Mouse (Mus musculus) CD4-positive helper T cell, adult 2 months (primary cell): ENCODE results near the gene Gm21477.
"Not testable (repeated sequence)": the region's sequence is repeated elsewhere in the genome, so short reads cannot be mapped to it uniquely, and the experiment has no call there.

Experiments used
- DNase-seq: peaks from one replicate; pipeline ENCODE4 v3.0.0-alpha.2; 2012; ENCODE audit warnings: low read depth, missing footprints, low spot score

Gm21477 gene

DNA sequence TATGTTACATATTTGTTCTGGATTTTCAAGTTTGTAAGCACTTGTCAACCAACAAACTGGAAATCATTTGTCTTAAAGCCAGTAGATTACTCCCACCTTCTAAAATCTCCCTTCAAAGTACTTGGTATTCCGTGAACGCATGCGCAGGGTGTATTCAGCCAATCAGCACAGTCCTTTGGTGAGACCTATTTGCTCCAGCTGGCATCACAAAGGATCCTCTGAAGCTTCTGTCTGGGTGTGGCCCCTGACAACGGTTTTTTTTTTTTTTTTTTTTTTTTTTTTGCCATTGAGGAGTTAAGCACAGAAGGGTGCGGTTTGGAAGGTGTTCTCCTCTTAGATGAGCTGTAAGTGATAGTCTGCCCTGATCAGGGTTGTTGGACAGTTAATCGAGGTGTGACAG is at the start of gene Gm21477:
Gm21477 (plus strand) TSS at position 301 of the 400 bp plus-strand sequence.
- DNase-seq = not testable (repeated sequence)
